In the genomic region with DNA sequence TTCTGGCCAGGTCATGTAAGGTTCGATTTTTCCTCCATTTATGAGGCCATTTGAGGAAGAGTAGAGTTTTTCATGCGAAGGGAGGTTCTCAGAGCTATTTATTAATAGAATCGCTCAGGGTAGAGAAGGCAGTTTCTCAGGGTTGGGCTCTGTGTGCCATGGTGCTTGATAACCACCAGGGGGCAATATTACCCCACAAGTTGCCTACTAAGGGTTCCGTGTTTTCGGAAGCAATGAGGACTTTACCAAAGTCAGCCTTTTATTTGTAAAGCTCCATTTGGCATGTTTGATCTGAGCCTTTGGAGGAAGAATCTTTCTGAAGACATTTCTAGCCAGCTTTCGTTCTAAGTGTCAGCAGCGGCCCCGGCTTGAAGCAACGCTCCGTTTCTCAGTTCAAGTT, we compare ENCODE assay signal across 8 mouse cellular contexts. TPM values are rescaled to one million over a fixed set of nuclear protein-coding genes. Genes with fewer than 3 reads are reported as not detected.
A peak's percentile ranks its signal among the peaks of the same experiment; 100 is the strongest.
DNase-seq lines count a peak whose midpoint lies in the region; ATAC-seq and TF ChIP-seq lines count a peak whose summit lies in the region.

No protein-coding gene starts in this region.

- no peak overlapping the region for H3K9ac ChIP-seq in limb, embryonic 14.5 days (ENCODE audit: low read depth, low read length, severe bottlenecking)
- H3K9ac ChIP-seq in neural tube, embryonic 15.5 days (replicated peaks) = no peak overlapping the region

- TF ChIP-seq POLR2A in bone marrow, adult 2 months (IDR thresholded peaks at IDR 0.05; ENCODE audit: borderline replicate concordance, control insufficient read depth, low read depth, low read length) = no peak
- TF ChIP-seq POLR2A in embryonic fibroblast, embryonic 13.5 days (IDR thresholded peaks at IDR 0.05; ENCODE audit: low read depth, low read length) = no peak
- TF ChIP-seq POLR2A in limb, embryonic 14.5 days (IDR thresholded peaks at IDR 0.05; ENCODE audit: borderline replicate concordance, extremely low read depth, insufficient read depth, insufficient read length) = no peak

- no peaks in the 10 kb centered on the region for H3K27me3 ChIP-seq in limb, embryonic 14.5 days (ENCODE audit: control insufficient read depth, insufficient read depth, low read length)
- no peaks in the 10 kb centered on the region for H3K27me3 ChIP-seq in neural tube, embryonic 15.5 days (replicated peaks)

- 50% methylated on average over 10 of the region's 10 CpGs for WGBS in bone marrow, adult 2 months
- WGBS in limb, embryonic 14.5 days = 50% methylated on average over 10 of the region's 10 CpGs
- 49% methylated on average over 10 of the region's 10 CpGs for WGBS in neural tube, embryonic 15.5 days

- H3K9me3 ChIP-seq in limb, embryonic 14.5 days (ENCODE audit: control insufficient read depth, low read length) = no peaks in the 10 kb centered on the region
- H3K9me3 ChIP-seq in neural tube, embryonic 15.5 days (replicated peaks) = no peaks in the 10 kb centered on the region

- ATAC-seq in limb, embryonic 14.5 days (ENCODE audit: low FRiP score, low read depth) = peak; percentile 62; the same call in 1 of the 2 replicates
- peak; percentile 79; the same call in 1 of the 2 replicates for ATAC-seq in neural tube, embryonic 15.5 days (ENCODE audit: low FRiP score)

- H3K27ac ChIP-seq in bone marrow, adult 2 months (ENCODE audit: control insufficient read depth, insufficient read depth, low read depth, low read length, poor library complexity) = no peak overlapping the region
- no peak overlapping the region for H3K27ac ChIP-seq in embryonic fibroblast, embryonic 13.5 days (ENCODE audit: insufficient read depth, low read length)
- H3K27ac ChIP-seq in limb, embryonic 14.5 days (replicated peaks; ENCODE audit: low read depth, low read length) = no peak overlapping the region
- H3K27ac ChIP-seq in neural tube, embryonic 15.5 days (replicated peaks) = no peak overlapping the region

- no peak overlapping the region for H3K4me3 ChIP-seq in bone marrow, adult 2 months (replicated peaks; ENCODE audit: control insufficient read depth, low read depth, low read length)
- H3K4me3 ChIP-seq in embryonic fibroblast, embryonic 13.5 days (ENCODE audit: insufficient read depth, low read length) = no peak overlapping the region
- no peak overlapping the region for H3K4me3 ChIP-seq in limb, embryonic 14.5 days (replicated peaks; ENCODE audit: low read length)
- H3K4me3 ChIP-seq in neural tube, embryonic 15.5 days (replicated peaks) = no peak overlapping the region

- intact Hi-C loops in gastrocnemius, postnatal 36 days (cut with DNase I) = loop anchor here (2.0 to 5.0 kb wide), 2 partner anchors 62 to 127 kb away; no protein-coding TSS in a partner anchor

- H3K4me1 ChIP-seq in bone marrow, adult 2 months (ENCODE audit: control insufficient read depth, insufficient read depth, low read length) = no peaks in the 10 kb centered on the region; the same call in 1 of the 2 replicates
- no peaks in the 10 kb centered on the region for H3K4me1 ChIP-seq in embryonic fibroblast, embryonic 13.5 days (ENCODE audit: control insufficient read depth, insufficient read depth, low read length)
- H3K4me1 ChIP-seq in limb, embryonic 14.5 days (ENCODE audit: control insufficient read depth, insufficient read depth, low read length) = no peaks in the 10 kb centered on the region; the same call in 1 of the 2 replicates
- H3K4me1 ChIP-seq in neural tube, embryonic 15.5 days = peaks cover 25% of the 10 kb centered on the region

- peaks cover 27% of the 10 kb centered on the region for H3K36me3 ChIP-seq in limb, embryonic 14.5 days (ENCODE audit: control insufficient read depth, insufficient read depth, low read length)
- peaks cover 21% of the 10 kb centered on the region for H3K36me3 ChIP-seq in neural tube, embryonic 15.5 days

- peak; percentile 5 for DNase-seq in spleen, adult 12 weeks (ENCODE audit: low spot score)
- DNase-seq in spleen, postnatal 4 days (ENCODE audit: low spot score in 2 of 2) = no peak
- DNase-seq in hindlimb bud, embryonic 11.5 days (ENCODE audit: extremely low spot score, low read depth, low spot score) = peak; percentile 44
- peak; percentile 71 for DNase-seq in limb, embryonic 14.5 days (ENCODE audit: low spot score)
- DNase-seq in gastrocnemius, postnatal 36 days = no peak

- H3K4me2 ChIP-seq in limb, embryonic 14.5 days (replicated peaks; ENCODE audit: low read depth, low read length, severe bottlenecking) = no peak overlapping the region
- H3K4me2 ChIP-seq in neural tube, embryonic 15.5 days = no peak overlapping the region

- peak; percentile 71 for TF ChIP-seq CTCF in bone marrow, adult 2 months (IDR thresholded peaks at IDR 0.05; ENCODE audit: control insufficient read depth, insufficient read depth, low read length)
- TF ChIP-seq CTCF in embryonic fibroblast, embryonic 13.5 days (IDR thresholded peaks at IDR 0.05; ENCODE audit: borderline replicate concordance, insufficient read depth, low read length) = peak; percentile 32; the same call in 1 of the 2 replicates

RNA-seq across cellular contexts. Expression of gene Cacna2d4, which starts 16.0 kb away (rescaled TPM):
- polyA plus RNA-seq in bone marrow, adult 2 months (2011; ENCODE audit: insufficient read depth, insufficient read length, low replicate concordance, missing spikeins) = 0.16 and 7.1 TPM in 2 replicates
- not detected in 2 replicates for polyA plus RNA-seq in embryonic fibroblast, embryonic 13.5 days (2011; ENCODE audit: insufficient read length, low read depth, missing spikeins)
- 0.08 TPM in 1 of 2 replicates, not detected in the other for polyA plus RNA-seq in limb, embryonic 14.5 days (2012; rRNA removed)
- polyA plus RNA-seq in limb, embryonic 14.5 days (2014; fragmentation: Nextera tagmentation; extraction: Ambion mirVana) = not detected in 2 replicates
- 0.40 and 1.2 TPM in 2 replicates for polyA plus RNA-seq in neural tube, embryonic 15.5 days (2015; fragmentation: Nextera tagmentation; extraction: Ambion mirVana)
- total RNA-seq in gastrocnemius, postnatal 36 days (2021) = 1 to 10 TPM in 1 of 2 experiments, under 1 TPM in 1; 0.87 to 3.1 TPM

RNA-seq across cellular contexts. Expression of gene Cacna1c, which starts 24.1 kb away (rescaled TPM):
- 1.4 and 3.1 TPM in 2 replicates for polyA plus RNA-seq in bone marrow, adult 2 months (2011; ENCODE audit: insufficient read depth, insufficient read length, low replicate concordance, missing spikeins)
- 39.2 and 40.7 TPM in 2 replicates for polyA plus RNA-seq in embryonic fibroblast, embryonic 13.5 days (2011; ENCODE audit: insufficient read length, low read depth, missing spikeins)
- polyA plus RNA-seq in limb, embryonic 14.5 days (2012; rRNA removed) = 29.0 and 33.6 TPM in 2 replicates
- polyA plus RNA-seq in limb, embryonic 14.5 days (2014; fragmentation: Nextera tagmentation; extraction: Ambion mirVana) = 8.9 and 11.7 TPM in 2 replicates
- 7.1 and 7.4 TPM in 2 replicates for polyA plus RNA-seq in neural tube, embryonic 15.5 days (2015; fragmentation: Nextera tagmentation; extraction: Ambion mirVana)
- 1 to 10 TPM; 1.5 to 2.3 TPM for total RNA-seq in gastrocnemius, postnatal 36 days (2021)

RNA-seq across cellular contexts. Expression of gene Dcp1b, which starts 45.2 kb away (rescaled TPM):
- polyA plus RNA-seq in bone marrow, adult 2 months (2011; ENCODE audit: insufficient read depth, insufficient read length, low replicate concordance, missing spikeins) = 2.9 and 4.3 TPM in 2 replicates
- 4.4 and 8.2 TPM in 2 replicates for polyA plus RNA-seq in embryonic fibroblast, embryonic 13.5 days (2011; ENCODE audit: insufficient read length, low read depth, missing spikeins)
- 22.3 and 26.9 TPM in 2 replicates for polyA plus RNA-seq in limb, embryonic 14.5 days (2012; rRNA removed)
- 8.9 and 9.0 TPM in 2 replicates for polyA plus RNA-seq in limb, embryonic 14.5 days (2014; fragmentation: Nextera tagmentation; extraction: Ambion mirVana)
- 11.0 and 11.3 TPM in 2 replicates for polyA plus RNA-seq in neural tube, embryonic 15.5 days (2015; fragmentation: Nextera tagmentation; extraction: Ambion mirVana)
- 1 to 10 TPM; 3.1 to 4.0 TPM for total RNA-seq in gastrocnemius, postnatal 36 days (2021)

Comparison
In these comparisons a context has a peak if more than half of its experiments do, and no peak if none do; other contexts are left out.
1. DNase-seq: peak in spleen, adult 12 weeks (single experiment), hindlimb bud, embryonic 11.5 days (single experiment) and limb, embryonic 14.5 days (single experiment); none in spleen, postnatal 4 days (0 of 2) and gastrocnemius, postnatal 36 days (0 of 2).